Mouse (Mus musculus) erythroblast, embryonic 14.5 days (primary cell): ENCODE results near the gene 4921536K21Rik.

Source experiments
- GATA1 ChIP-seq: IDR thresholded peaks from 2 replicates; pipeline ENCODE4 v1.6.1; 2012; ENCODE audit warnings: low read length, inconsistent platforms, mixed read lengths
- TAL1 ChIP-seq: IDR thresholded peaks from 3 replicates; pipeline ENCODE4 v1.6.1; 2012; ENCODE audit warnings: low read length, inconsistent platforms, mixed read lengths

DNA sequence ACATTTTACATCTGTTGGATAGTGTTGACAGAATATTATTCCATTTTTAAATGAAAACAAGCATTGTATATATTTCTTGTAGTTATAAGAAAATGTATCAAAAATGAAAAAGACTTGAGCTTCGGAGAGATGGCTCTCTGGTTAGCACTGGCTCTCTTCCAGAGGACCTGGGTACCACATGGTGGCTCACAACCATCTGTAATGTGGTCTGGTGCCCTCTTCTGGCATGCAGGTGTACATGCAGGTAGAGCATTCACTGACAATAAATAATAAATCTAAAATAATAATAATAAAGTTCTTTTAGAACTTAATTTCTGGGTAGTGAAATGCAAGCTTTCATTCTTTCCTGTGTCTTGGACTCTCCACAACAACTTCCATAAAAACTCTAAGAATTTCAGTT lies 23.8 kb upstream of the 4921536K21Rik start:
- TF ChIP-seq GATA1 (no peak), TAL1 (no peak)
